Mouse (Mus musculus) lung, adult 2 months (tissue): Measurements from ENCODE around the gene Reg3a. TPM values are rescaled to one million over a fixed set of nuclear protein-coding genes. Genes with fewer than 3 reads are reported as not detected.

ENCODE experiments used
- DNase-seq: peaks from one replicate; pipeline ENCODE4 v3.0.0; 2022
- H3K4me1 ChIP-seq: fragments of 200-500 bp; 2 replicates; pipeline ENCODE4 v1.6.1; 2011; ENCODE audit warnings: low read length; ENCODE audit not compliant: control insufficient read depth, insufficient read depth
- H3K4me3 ChIP-seq: fragments of 200-500 bp; replicated peaks from 2 replicates; pipeline ENCODE3; 2011; ENCODE audit warnings: low read depth, mild to moderate bottlenecking, control low read depth, low read length; ENCODE audit errors: extremely low read depth
- CTCF ChIP-seq: fragments of 200-500 bp; IDR thresholded peaks from 2 replicates; pipeline ENCODE4 v1.5.1; 2011; ENCODE audit warnings: mild to moderate bottlenecking, low read length, control low read depth; ENCODE audit not compliant: insufficient read depth
- POLR2A ChIP-seq: fragments of 200-500 bp; IDR thresholded peaks from 2 replicates; pipeline ENCODE4 v1.6.1; 2011; ENCODE audit warnings: low read depth, mild to moderate bottlenecking, control low read depth, low read length, borderline replicate concordance; ENCODE audit errors: extremely low read depth
- WGBS: fragments of 180-500 bp; shearing (Covaris S2); methylation state at CpG from one replicate; pipeline ENCODE4 v1.1.7; 2018; 5-methylcytosine and 5-hydroxymethylcytosine counted together
- polyA plus RNA-seq: library from polyadenylated mRNA; depleted of rRNA; stranded (reverse); fragments of >200 nt; gene quantifications from 2 replicates; pipeline ENCODE4 v1.2.3, GENCODE M21; 2012; rRNA removed

The Reg3a gene
- polyA plus RNA-seq, 1 experiment = not detected

DNA sequence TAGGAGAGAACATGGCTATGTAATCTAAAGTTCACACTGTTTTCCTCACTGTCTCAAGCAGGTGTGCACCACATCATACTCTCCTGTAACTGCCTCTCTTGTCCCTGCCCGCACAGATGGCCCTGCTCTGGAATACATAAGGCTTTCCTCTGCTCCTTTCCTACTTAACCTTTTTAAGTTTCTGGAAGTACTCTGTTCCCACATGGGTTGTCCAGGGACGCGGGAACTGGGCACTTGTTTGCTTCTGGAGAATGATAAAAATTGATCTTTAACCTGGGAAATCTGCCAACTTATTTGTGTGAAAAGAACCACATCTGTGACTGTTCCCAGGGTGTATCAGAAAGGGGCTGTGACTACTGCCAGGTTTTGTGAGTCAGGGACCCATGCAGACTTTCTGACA, 45.0 kb downstream of the Reg3a start:
- no peak for DNase-seq
- no peaks in the 10 kb centered on the region for H3K4me1 ChIP-seq
- whole genome bisulfite sequencing = 70% methylated on average over 3 of the region's 3 CpGs
- H3K4me3 ChIP-seq = no peak overlapping the region
- no peak for TF ChIP-seq POLR2A
- TF ChIP-seq CTCF = no peak

Other genes starting within 250 kb of the Reg3a start
- gene Reg3b, start 10.1 kb upstream of the Reg3a start, polyA plus RNA-seq = 0.32 TPM in 1 of 2 replicates, not detected in the other
- not detected in 2 replicates for gene Reg3d, start 1.8 kb upstream of the Reg3a start, polyA plus RNA-seq
- gene Reg2, start 14.9 kb downstream of the Reg3a start, polyA plus RNA-seq = 0.57 TPM in 1 of 2 replicates, not detected in the other
- 0.98 TPM in 1 of 2 replicates, not detected in the other for gene Reg1, start 42.0 kb downstream of the Reg3a start, polyA plus RNA-seq
- gene Reg3g, start 88.2 kb downstream of the Reg3a start, polyA plus RNA-seq = 31.7 and 34.3 TPM in 2 replicates